Mouse (Mus musculus) adrenal gland, adult 8-10 months (tissue): ENCODE data around the gene Stat5b. TPM values are rescaled to one million over a fixed set of nuclear protein-coding genes. Genes with fewer than 3 reads are reported as not detected.

Experiments used
- DNase-seq: peaks from one replicate; pipeline ENCODE4 v3.0.0; 2022
- total RNA-seq, 4 experiments: library from RNA; stranded (reverse); gene quantifications; 2 replicates each; pipeline ENCODE4 v1.2.4; 2022

Gene Stat5b
- total RNA-seq, 4 experiments from 2014 or later, result 64.5 to 92.1 (median 73.7) TPM

DNA sequence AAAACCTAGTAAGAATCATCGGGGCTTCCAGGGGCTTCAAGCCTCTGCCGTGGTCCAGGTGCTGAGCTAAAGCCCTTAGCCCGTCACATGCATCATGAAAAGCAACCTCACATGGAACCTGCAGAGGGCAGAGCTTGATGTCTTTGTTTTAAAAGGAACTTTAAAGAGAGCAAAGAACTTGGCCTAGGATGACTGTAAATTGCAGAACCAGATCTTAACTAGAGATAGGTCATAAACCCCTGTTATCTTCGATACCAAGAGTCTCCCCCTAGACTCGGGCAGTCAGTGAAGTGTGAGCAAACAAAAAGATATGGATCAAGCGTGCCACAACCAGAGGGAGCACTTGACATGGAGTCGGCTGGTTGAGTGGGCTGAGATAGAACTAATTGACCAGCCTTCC is 15.1 kb upstream of the Stat5b start:
- DNase-seq, result no peak

DNA sequence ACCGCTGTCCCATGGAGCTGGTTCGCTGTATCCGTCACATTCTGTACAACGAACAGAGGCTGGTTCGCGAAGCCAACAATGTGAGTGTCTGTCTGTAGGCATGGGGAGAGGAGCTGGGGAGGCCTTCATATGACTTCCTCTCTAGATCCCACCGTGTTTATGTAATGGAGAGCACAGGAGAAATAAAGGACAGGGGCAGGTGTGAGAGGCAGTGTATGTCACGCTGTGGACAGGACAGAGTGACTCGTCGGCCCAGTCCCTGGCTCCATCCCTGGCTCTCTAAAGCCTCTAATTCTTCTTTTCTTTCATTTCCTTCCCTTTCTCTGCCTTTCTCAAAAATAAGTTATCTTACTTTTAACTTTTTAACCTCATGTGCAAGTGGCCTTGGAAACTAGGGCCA is 12.6 kb upstream of the Stat5b start:
- no peak for DNase-seq

DNA sequence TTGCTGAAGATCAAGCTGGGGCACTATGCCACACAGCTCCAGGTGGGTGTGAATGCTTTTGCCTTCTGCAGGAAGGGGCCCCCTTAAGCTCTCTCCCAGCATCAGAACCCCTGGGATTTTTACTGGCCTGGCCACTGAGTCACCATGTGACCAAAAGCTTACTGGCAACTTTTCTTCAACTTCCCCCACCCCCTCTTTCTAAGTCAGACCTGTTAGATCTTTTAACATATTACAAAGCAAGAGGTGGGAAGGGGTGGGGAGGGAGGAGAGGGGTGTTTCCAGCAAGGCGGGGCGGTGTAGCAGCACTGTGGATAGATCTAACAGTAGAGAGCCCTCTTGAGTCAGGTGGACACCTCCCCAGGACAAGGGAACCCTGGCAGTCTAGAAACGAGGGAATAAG is 11.3 kb upstream of the Stat5b start:
- no peak for DNase-seq

DNA sequence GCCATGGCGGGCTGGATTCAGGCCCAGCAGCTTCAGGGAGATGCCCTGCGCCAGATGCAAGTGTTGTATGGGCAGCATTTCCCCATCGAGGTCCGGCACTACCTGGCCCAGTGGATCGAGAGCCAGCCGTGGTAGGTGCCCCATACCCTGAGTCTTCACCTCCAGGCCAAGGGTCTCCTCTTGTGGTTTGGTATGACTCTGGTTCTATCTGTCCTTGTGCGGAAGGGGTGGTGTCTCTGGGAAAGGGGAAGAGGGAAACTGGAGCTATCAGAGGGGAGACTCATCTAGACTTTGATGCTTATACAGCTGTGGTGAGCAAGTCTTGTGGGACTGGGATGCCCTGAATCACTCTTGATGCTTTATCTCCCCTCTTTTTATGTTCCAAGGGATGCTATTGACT is 10.8 kb upstream of the Stat5b start:
- no peak for DNase-seq

DNA sequence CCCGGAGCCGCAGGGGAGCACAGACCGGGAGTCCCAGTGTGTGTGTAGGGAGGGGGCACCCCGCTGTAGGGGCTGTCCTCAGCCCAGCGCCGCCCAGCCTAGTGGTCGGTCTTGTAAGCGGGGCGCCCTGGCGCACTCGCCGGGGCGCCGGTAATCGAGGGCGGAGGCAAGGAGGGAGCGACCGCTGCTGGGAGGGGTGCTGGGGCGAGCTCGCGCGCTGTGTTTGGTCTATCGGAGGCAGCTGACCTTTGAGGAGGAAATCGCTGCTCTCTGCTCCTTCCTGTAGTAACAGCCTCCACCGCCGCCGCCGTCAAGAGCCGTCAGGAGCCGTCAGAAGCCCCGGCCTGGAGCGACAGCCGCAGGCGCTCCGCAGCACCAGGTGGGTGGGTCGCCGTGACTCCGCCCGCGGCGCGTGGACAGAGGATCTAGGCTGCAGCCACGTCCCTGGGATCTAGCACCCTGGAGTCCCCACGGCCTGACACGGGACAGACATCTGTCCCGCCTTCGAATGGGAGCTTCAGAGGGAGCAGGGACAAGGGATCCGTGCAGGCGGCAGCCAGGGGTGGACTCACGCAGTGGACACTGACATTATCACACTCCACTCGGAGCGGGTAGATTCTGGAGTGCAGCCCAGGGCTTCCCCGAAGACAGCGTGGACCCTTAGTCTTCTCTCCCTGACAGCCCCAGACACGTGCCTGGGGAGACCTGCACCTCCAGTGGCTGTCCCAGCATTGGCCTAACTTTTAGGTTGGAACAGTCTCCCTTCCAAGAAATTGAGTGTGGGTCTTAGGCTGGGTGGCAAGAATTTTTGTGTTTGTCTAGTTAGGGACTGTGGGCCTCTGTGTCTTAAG is 9.9 kb upstream of the Stat5b start:
- peak; percentile 85 for DNase-seq

DNA sequence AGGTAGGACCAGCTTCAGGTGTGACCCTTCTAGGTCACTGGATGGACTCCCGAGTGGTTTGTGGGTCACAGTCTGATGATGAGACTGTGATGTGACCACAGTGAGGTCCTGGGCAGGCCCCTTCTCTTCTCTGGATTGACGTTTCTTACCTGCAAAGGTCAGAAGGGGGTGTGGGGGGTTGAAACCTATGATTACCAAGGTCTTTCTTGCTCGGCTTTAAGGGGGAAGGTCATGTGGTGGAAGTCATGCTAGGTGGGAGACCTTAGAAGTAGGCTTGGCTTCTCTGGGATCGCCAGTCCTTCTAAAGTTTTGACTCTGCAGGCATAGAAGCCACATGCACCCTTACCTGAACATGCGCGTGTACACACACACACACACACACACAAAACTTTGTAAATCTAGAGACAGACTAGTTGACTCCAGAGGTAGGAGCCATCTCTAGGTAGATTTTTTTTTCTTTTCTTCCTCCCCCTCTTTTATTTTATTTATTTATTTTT is 9.1 kb upstream of the Stat5b start:
- no peak for DNase-seq

DNA sequence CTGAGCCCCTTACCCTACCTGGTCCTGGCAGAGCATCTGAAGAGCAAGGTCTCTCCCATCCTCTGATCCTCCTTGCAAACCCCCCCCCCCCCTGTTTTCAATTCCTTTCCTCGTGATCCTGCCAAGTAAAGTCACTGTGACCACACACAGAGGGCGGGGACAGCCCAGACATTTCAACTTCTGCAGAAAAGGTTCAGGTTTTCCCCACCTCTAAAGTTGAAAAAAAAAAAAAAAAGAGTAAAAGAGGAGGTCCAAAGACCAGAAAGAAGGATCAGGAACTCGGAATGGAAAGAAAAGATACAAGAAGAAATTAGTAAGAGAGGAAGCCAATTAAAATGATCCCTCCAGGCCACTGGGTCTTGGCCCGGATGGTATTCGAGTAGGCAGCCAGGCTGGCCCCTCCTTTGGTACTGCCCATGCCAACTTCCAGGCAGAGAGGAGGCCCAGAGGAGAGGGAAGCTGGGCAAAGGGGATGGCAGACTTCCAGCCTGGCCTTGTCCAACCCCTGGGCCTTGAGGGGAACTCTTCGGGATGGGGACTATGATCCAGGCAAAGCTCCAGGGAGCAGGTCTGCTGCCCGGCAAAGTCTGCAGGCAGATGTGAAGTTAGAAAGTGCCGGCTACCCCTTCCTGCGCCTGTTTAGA is 8.5 kb upstream of the Stat5b start, which contains the start of gene Stat5a:
Gene Stat5a (plus strand): TSS at position 417 of the 644 bp plus-strand sequence.
- peak; percentile 91 for DNase-seq

DNA sequence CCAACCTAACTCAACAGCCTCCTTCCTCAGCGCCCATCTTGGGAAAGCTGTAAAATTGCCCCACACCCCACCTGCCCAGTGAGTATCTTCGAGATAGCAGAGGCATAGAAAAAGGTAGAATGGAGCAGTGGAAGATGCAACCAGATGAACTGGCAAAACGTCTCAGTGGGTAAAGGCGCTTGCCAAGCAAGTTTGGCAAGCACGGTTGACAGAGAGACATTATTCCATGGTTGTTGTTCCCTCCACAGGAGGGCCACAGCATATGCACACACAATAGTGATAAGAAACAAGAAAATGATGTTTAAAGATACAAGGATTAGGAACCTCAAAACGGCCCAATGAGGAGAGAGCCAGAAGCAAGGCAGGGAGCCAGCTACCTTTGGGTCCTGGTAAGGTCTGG is 7.4 kb upstream of the Stat5b start:
- no peak for DNase-seq

DNA sequence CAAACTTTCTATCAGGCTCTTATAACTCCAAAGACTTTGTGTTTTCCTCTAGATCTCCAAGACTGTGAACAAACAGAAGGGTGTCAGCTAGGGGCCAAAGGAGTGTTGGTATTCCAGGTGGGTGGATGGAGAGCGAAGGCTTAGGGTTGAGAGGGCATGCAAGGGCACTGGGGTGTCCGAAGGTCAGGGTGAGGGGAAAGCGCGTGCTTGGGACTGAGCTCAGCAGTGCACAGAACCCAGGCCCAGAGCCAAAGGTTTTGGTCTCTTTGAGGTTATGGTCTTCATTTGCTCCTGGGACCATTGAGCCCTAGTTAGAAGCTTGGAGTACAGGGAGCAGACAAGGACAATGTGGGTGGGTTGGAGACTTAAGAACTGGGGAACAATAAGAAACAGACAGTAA is 4.7 kb upstream of the Stat5b start:
- no peak for DNase-seq

DNA sequence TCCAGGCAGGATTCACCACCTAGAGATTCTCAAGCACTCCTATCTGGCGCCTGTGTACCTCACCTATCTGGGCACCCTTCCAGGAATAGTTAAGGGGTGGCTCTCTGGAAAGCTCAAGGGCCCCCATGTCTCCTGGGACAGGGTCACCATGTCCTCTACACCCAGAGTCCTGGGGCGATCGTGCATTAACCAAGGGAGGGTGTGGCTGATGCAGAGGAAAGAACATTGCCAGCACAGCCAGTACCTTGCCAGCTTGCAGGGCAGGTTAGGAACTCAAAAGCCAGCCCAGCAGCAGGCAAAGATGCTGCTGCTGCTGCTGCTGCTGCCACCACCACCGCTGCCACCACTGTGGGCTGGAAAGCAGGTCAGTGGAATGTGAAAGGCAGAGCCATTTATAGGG is 3.7 kb upstream of the Stat5b start:
- DNase-seq, result no peak

DNA sequence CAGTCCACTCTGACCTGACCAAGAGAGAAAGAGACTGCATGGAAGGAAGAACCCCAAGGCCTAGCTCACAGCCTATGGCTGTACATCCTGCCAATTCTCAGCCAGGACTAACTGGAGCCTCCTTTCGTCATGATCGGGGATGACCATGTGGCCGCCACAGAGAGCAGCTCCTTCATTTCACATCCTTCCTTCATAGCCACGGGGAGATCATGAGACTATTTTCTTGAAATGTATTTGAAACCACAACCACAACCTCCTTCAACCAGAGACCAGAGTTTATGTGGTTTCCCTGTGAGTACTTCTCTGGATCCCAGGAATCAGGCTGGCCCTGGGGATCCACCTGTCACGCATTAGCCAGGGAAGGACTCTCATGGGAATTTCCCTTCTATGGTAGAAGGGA is 2.5 kb upstream of the Stat5b start:
- DNase-seq, result no peak

DNA sequence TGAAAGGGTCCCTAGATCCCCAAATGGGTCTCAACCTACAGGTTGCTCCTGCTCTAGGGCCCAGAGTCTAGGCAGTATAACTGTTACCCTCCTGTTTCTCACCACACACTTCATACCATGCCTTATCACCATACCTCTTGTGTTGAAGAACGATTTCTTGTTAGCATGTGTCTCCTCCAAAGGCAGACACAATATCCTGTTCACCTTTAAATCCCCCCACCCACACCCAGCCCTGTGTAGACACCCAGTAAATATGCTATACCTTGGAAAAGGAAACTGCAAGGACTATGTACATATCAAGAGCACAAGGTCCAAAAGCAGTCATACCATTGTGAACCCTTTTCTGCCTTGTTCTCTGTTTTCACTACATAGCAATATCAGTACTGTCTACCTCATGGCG is 1.6 kb upstream of the Stat5b start:
- no peak for DNase-seq

DNA sequence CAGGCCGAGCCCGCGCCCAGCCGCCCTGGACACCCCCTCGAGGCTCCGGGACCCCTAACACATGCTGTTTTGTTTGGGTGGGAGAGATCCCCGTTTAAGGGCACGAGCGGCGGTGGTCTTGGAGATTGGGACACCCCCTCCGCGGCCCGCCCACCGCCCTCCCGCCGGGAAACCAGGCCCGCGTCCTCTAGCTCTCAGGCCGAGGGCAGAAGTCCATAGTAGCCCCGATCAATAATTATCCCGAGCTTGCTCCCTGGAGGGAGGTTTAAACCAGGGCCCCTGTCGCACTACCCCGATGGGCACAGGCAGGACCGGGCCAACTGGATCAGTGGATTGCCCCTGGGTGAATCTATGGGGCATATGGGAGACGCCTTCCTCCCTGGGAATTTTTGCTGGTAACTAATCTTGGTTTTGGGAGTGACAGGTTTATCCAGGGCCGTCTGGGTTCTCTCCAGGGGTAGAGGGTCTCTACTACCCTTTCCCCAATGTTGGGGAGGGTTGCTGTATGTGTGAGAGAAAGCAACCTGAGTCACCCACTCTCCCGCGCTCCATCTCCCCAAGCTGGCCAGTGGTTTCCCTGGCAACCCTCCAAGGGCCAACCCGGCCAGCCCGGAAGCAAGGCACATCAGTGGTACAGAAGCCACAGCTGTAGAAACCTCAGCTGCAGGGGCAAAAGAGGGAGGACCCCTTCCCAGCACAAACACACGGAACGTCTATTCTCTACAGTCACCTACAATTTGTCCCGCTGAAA is 429 bp upstream of the Stat5b start:
- DNase-seq, result peak; percentile 59

DNA sequence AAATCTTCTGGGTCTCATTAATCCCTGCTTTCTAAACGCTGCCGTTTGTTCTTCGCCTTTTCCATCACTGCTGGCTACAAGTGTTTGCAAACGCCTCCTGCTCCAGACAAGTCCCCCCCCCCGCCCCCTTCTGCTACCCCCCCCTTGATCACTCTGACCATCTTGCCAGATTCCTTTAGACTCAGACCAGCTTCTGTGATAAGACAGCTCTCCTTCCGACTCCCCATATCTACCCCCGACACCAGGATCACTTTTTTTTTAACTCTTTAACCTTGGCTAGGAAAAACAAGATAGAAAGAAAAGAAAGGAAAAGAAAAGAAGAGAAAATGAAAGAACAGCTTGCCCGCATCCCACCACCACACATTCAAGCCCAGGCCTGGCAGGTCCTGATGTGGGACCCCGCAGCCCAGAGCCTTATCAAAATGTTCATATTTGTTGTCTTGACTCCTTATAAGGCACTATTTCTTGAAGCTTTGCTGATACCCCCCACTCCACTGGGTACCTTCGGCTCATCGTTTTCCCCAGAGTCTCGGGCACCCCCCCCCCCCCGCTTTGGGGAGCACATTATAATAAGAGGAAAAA is 977 bp downstream of the Stat5b start:
- no peak for DNase-seq

DNA sequence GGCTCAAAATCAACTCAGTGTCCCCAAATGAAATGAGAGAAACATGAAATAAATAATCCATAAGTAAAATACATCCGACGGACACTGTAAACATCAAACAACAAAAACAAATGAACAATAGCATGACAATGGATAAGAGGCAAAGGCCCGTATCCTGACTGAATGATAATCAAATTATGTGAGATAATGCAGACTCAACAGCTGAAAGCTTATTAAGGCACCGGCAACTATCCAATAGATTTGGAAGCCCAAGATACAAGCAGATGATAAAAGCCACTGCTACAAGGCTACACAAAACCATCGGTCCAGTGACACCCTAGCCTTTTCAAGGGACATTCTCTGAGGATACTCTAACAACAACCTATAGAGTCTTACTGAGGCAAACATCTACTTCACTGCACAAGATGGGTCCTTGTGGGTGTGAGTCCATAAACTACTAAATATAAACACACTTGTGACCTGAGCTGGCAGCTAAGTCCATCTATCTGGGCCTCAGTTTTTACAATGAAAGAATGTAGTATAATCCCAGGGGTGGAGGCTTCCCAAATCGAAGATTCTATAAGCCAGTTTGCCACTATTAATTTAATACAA is 1.6 kb downstream of the Stat5b start:
- DNase-seq, result no peak

DNA sequence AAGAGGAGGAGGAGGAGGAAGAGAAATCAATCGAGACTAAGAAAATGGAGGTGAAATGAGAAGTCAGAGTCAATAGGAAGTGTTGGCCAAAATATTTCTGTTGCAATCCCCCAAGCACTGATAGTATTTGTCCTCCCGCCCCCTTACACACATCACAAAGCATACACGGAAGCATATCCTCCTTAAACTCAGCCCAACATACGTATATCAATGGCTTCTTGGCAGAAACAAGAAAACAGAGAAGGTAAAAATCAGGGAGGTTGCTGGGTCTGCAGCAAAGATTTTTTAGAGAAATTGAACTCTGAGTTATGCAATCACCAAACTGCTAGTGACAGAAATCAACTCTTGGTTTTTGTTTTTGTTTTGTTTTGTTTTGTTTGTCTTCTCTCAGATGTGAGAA is 2.4 kb downstream of the Stat5b start:
- DNase-seq, result no peak

DNA sequence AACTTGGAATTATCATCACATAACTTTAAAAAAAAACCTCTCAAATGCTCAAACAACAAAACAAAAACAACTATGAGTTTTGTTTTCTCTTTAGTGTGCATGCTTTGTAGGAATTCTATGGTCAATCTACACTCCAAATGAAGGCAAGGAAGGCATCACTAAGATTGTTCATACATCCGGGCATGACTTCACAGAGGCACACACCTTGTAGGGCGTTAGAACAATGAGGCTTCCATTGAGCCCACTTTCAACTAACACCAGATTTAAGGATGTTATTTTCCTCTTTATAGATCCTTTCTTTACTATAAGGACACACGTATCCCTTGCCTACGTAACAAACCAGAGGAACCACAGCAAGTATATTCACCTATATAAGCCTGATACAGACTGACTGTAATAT is 3.0 kb downstream of the Stat5b start:
- no peak for DNase-seq

DNA sequence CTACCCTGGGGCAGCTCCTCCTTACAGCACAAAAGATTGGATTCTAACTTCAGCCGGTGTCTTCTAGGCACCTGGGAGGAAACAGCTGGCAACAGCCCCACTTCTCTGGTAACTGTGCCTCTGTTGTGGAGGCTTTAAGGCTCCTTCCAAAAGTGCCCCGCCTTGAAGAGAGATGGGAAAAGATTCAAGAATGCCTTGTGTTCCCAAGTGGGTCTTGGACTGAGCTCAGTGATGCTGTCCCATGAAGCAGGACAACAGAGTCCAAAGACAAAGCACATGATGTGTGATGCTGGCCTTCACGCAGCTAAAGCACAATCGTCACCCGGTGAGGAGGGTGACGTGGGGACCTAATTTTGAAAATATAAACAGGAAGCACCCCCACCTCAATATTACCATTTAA is 4.7 kb downstream of the Stat5b start:
- DNase-seq, result no peak

DNA sequence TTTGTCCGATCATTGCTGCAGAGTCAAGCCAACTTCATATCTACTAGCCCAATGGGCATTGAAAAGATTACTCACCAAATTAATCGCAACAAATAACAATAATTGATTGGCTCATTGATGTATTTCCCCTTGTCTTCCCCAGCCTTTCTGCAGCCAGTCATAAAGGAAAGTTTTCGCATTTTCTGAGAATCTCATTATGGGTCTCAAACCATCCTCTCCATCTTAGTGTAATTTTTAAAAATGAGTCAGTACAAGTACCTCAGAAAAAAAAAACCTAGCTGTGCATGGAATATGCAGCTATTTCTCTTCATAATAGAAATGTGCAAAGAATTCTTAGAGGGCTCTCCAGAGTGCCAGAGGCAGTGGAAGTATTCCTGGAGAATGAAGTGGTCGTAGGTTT is 6.4 kb downstream of the Stat5b start:
- DNase-seq, result no peak

DNA sequence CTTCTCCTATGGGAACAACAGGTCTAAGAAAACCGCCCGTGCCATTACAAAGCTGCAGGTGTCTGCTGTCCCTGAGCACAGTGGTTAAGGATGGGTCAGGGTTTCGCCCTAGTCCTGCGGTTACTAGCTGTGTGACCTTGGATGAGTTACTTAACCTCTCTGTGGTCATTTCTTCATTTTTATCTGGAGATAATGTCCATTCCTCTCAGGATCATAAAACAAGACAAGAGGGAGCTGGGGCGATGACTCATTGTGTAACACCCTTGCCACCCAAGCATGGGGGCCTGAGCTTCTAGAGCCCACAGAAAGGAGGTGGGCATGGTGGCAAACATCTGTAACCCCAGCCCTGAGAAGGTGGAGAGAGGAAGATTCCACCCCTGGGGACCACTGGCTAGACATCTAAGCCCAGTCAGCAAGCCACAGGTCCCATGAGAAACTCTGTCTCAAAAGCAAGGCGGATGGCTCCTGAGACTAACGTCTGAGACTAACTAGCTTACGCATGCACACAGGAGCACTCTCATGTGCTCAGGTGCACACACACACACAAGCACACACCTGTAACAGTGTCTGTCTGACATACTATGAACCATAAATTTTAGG is 7.4 kb downstream of the Stat5b start:
- DNase-seq, result no peak

DNA sequence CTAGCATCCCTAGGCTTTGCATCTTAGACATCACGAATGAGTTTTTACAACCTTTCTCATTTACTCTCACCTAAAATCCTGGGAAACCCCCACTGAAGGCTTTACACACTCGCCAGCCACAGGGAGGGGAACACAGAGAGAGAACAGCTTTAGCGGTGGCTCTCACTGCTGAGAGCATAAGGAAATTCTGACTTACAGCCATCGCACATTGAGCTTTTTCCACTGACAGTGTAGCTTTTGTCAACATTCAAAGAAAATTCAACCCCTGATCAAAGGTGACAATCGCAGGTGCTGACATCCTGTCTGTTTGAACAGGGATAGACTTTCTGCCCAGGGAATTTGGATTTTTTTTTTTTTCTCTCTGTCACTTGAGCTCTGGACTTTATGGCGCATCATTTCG is 8.5 kb downstream of the Stat5b start:
- DNase-seq, result no peak

DNA sequence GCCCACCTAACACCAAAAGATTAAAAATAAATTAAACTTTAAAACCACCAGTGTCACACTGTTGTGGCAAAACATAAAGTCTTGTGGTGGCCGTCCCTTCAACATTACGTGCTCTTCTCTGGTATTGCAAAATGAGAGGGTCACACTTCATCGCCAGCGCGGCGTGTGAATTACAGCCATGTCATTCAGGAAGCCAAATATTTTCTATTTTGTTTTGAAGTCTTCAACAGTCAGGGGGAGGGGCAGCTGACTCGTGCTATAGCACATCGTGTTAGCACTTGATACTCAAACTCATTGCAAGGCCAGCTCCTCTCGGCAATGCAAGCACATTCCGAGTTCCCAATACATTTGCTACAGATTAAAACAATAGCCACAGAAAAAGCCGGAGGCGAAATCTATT is 9.7 kb downstream of the Stat5b start:
- no peak for DNase-seq
